Mouse (Mus musculus) 3T3-L1 (cell line): Measurements from ENCODE around the gene Auts2.

Source experiments
- DNase-seq: peaks from one replicate; pipeline ENCODE4 v3.0.0-alpha.2; 2015; ENCODE audit warnings: low read depth, low spot score

Auts2 gene

DNA sequence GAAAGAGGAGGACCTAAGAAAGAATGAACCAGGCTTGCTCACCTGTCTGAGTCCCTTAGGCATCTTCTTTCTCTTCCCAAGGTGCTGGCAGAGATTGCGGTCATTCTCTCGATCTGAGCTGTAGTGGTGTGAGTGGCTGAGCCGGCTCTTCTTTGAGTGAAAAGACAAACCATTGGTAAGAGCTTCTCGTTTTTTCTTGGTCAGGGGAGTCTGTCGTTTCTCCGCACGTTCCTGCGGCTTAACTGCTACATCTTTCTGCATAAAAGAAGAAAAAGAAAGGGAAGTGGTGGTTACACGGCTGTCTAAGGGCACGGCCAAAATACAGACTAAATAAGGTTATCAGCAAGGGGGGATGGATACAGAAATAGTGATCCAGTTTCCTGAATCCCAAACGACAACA, 284.3 kb downstream of the Auts2 start:
- DNase-seq, result no peak

GRCm38 (mm10) chr5:132255579-132255978, 287.6 kb downstream of the Auts2 start:
- DNase-seq, result no peak

- no peak for DNase-seq
These were observed 293.6 kb downstream of the Auts2 start for GRCm38 (mm10) chr5:132249523-132249922.

GRCm38 (mm10) chr5:132248069-132248468, 295.1 kb downstream of the Auts2 start:
- DNase-seq, result no peak

DNA sequence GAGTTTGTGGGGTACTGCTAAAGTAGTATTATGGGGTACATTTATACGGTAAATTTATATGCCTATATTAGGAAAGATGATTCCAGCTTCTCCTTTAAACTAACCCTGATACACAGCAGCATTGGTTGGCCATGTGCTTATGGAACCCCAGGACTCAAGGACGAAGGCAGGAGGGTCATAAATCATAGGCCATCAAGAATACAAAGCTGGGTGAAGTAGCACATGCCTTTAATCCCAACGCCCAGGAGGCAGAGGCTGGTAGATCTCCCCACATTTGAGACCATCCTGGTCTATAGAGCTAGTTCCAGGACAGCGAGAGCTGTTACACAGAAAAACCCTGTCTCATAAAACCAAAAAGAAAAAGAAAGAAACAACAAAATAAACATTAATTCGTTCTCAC, 307.7 kb downstream of the Auts2 start:
- no peak for DNase-seq

GRCm38 (mm10) chr5:132234471-132234870, 308.7 kb downstream of the Auts2 start:
- DNase-seq, result no peak

DNA sequence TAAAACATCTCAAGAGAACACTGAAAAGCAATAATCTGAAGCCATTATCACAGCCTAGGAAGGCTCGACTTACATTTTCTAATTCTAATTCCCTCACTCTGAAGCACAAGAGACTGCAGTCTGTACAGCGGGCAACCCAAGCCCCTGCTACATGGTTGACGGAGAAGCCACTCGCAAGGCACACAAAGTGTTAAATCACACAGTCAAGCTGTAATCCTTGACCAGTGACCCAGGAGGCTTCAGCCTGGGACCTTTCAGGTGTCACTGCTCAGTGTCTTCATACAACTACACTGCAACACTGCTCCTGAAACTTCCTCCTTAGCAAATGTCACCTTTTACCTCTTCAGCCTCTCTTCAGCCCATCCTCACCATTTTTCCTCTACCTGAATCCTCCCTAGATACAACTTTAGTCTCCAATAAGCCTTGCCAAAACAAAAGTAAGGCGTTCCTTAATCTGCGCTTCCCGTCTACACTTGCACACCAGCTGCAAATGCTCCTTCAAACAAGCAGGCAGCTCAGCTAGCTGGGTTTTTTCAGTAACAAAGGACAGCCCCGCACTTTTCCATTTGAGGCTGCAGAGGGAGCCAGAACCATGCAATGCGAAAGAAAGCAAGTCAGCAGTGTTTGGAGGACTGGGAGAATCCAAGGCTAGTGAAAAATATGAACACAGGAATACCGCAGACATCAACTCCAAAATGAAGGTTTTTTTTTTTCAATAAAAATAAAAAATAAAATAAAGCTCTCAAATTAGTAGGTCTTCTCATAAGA, 311.7 kb downstream of the Auts2 start:
- no peak for DNase-seq

GRCm38 (mm10) chr5:132229644-132230357, 313.3 kb downstream of the Auts2 start:
- no peak for DNase-seq

DNA sequence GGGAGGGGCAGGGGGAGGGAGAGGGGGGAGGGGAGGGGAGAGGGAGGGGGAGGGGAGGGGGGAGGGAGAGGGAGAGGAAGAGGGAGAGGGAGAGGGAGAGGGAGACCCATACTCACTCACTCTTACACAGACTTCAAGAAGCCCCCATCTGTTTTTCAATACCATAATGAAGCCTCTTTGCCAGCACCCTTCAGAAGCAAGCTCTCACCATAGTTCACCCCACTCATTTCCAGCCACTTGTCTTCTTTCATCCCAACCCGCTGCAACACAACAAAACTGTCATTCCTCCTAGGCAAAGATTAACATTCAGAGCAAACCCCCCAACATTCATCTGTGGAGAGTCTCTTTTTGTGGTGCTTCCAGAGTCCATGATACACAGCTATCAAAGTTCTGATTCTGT, 314.1 kb downstream of the Auts2 start:
- DNase-seq, result no peak

DNA sequence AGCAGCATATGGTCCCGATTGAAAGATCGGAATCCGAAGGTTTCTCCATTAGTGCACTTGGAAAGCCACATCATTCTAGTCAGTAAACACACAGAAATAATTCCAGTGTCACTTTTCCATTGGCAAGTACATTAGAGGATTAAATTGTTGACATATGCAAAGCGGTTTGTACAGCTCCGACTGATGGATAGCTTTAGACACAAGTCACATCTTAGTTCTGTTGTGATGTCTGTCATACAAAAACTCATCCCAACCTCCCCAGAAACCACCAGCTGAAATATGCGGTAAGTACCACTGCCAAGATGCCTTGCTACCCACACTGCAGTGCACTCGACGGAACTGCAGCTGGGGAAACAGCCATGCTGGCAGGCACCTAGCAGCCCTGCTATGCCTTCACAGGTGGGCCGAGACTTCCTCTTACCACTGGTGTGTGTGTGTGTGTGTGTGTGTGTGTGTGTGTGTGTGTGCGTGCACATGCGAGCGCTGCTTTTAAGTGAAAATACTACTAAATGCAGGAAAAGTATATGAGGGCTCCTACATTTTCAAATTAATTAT, 322.7 kb downstream of the Auts2 start:
- DNase-seq, result no peak

DNA sequence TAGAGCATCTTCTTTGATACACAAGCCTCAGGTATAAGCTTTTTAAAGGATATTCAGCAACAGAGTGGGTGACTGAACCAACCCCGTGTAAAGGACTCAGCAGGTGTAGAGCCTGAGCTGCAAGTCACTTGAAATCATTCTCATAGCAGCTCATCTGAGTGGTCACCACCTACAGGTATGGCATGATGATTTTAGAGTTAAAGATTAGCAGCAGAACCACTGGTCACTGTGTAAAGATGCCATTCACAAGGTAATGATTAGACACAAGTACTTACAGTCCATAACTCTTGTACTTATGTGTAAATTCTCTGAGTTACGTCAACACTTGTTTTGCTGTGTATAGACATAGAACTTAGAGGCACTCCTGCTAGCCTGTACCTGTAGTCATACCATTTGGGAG, 327.0 kb downstream of the Auts2 start:
- DNase-seq, result no peak

- DNase-seq, result no peak
These were observed 330.7 kb downstream of the Auts2 start for GRCm38 (mm10) chr5:132212446-132212845.

GRCm38 (mm10) chr5:132209694-132210093, 333.4 kb downstream of the Auts2 start:
- no peak for DNase-seq

DNA sequence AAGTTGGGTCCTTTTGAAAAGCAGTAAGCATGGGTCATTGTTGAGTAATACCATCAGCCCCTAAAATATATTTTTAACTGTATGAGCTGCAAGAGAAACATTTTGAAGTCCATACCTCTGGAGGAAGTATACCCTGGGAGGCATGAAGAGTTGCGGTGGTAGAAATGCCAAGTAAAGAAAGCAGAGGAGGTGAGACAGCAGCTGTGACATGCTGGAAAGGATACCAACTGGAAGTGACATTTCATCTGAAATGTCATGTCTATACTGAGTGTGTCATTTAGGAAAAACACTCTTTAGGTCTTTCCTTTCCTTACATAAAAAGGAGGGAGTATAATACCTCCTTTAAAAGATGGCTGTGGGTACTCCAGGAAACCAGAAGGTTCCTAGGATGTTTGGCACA, 336.9 kb downstream of the Auts2 start:
- no peak for DNase-seq

DNA sequence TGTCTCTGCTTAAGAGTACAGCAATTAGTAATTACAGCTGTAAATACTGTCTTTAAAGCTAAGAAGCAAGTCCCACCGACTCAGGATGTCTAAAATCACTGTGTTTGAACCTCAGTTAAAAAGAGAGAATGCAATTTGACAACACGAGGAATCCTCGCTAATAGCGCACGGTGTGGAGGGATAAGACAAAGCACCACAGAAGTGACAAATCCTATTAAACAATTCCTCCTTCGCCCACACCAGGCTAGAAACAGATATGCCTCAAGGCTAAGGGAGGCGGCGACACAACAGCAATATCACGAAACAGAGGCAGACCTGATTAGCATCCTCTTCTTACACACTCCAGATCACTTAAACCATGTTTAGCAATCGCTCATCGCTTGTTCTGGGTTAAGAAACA, 339.3 kb downstream of the Auts2 start:
- no peak for DNase-seq

GRCm38 (mm10) chr5:132201077-132201645, 342.0 kb downstream of the Auts2 start:
- DNase-seq, result no peak

DNA sequence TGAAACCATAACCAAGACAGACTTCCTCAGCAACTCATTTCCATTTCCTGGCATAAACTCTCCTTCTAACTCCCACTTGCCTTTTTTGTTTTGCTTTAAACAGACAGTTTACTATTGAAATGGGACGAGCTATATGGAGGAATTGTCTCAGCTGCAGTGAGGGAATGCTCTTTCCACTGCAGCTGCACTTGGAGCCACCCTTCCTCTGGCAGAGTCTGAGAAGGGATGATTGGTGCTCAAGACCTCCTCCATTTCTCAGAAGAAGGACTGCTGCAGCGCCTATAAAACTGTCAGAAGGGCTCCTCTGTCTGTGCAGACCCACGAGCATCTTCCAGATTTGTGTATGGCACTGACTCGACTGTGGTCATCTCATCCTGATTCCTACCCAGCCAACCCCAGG, 342.5 kb downstream of the Auts2 start:
- DNase-seq, result no peak

DNA sequence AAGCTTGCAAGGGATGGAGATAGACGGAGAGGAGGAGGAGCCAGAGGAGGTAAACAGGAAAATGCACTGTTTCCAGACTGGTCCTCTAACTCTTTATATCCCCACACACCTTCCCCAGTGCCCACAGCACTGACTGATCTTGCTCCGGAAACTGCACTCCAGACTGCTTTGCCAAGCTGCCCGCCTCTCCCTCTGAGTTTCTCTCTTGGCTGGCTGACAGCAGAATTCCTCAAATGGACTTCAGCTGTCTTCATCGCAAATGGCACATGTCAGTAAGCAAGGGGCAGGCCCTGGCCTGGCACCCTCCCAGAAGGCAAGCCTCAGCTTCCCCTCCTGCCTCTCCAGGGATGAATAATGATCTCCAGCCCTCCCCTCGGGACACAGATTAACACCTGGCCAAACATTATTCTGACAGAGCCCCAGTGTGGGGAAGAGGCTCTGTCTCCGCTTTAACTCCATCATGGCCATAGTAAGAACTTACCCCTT, 348.1 kb downstream of the Auts2 start:
- DNase-seq, result no peak

- no peak for DNase-seq
These were observed 353.0 kb downstream of the Auts2 start for GRCm38 (mm10) chr5:132190190-132190589.

DNA sequence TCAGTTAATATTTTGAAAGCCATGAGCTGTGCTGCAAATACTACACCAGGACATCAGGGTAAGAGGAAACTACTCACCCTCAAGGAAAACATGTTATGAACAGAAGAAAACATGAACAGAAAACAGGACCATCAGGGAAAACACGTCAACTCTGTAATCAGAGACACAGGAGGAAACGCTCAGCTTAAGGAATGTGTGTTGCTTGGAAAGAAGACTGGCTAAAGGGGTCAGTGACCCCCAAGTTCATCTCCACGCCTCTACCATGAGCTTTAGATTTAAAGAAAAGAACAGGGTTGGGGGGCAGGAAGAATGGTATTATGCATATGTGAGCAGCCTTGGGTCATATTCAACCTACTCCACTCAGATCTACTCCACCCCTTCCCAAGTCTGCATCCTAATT, 356.5 kb downstream of the Auts2 start:
- no peak for DNase-seq

- DNase-seq, result no peak
These were observed 356.9 kb downstream of the Auts2 start for GRCm38 (mm10) chr5:132186221-132186620.

GRCm38 (mm10) chr5:132184395-132185095, 358.6 kb downstream of the Auts2 start:
- DNase-seq, result no peak
